Comparison of ENCODE assay signal across 9 mouse cellular contexts in genomic region chr13:29356158-29356485, GRCm38 (mm10).
DNase-seq lines count a peak whose midpoint lies in the region; ATAC-seq and TF ChIP-seq lines count a peak whose summit lies in the region.
"Had no signal": no experiment of that assay in that cellular context is flagged by ENCODE, and none has a peak within 500 bp of the region (broad histone marks: within the 10 kb centered on the region; RNA-seq: fewer than 3 reads in every experiment).

No protein-coding gene starts in this region.

- no peaks in the 10 kb centered on the region for H3K36me3 ChIP-seq in heart, embryonic 13.5 days
- H3K36me3 ChIP-seq in limb, embryonic 11.5 days (ENCODE audit: control insufficient read depth, insufficient read depth, low read length) = no peaks in the 10 kb centered on the region
- no peaks in the 10 kb centered on the region; the same call in 1 of the 2 replicates for H3K36me3 ChIP-seq in intestine, postnatal 0 days (ENCODE audit: control insufficient read depth, insufficient read depth)

- H3K4me2 ChIP-seq in heart, embryonic 13.5 days = peak overlapping the region; percentile 38
- H3K4me2 ChIP-seq in limb, embryonic 11.5 days (ENCODE audit: low read depth, severe bottlenecking) = peak overlapping the region; percentile 1
- no peak overlapping the region for H3K4me2 ChIP-seq in intestine, postnatal 0 days (replicated peaks; ENCODE audit: low read depth)

- H3K4me1 ChIP-seq in heart, embryonic 13.5 days = peaks cover 41% of the 10 kb centered on the region
- H3K4me1 ChIP-seq in limb, embryonic 11.5 days (ENCODE audit: control insufficient read depth, insufficient read depth, low read length) = peaks cover 20% of the 10 kb centered on the region
- H3K4me1 ChIP-seq in intestine, postnatal 0 days (replicated peaks; ENCODE audit: control insufficient read depth, insufficient read depth, low read length) = no peaks in the 10 kb centered on the region

- peak; percentile 94 for DNase-seq in heart, adult 11 months
- no peak for DNase-seq in heart, postnatal 25 days (ENCODE audit: low spot score)
- DNase-seq in cerebellum, postnatal 36 days = peak; percentile 20 to 27
- peak; percentile 63 for DNase-seq in limb, embryonic 11.5 days (ENCODE audit: low spot score)
- DNase-seq in gastrocnemius, postnatal 25 days = no peak
- no peak for DNase-seq in ovary, postnatal 36 days (ENCODE audit: low spot score)
- DNase-seq: lung, postnatal 36 days had no signal

- no peak for TF ChIP-seq CTCF in intestine, postnatal 0 days (IDR thresholded peaks at IDR 0.05; ENCODE audit: low read depth)

- 0 out of 2 replicates have a peak overlapping the region, but pooled peaks have one; percentile 34 for H3K27ac ChIP-seq in heart, embryonic 13.5 days (replicated peaks)
- H3K27ac ChIP-seq in limb, embryonic 11.5 days (replicated peaks; ENCODE audit: low read depth, low read length) = peak overlapping the region; percentile 66
- H3K27ac ChIP-seq in intestine, postnatal 0 days (ENCODE audit: low read depth, low read length) = no peak overlapping the region

- 29% methylated on average over 10 of the region's 10 CpGs for WGBS in heart, embryonic 13.5 days
- 18% methylated on average over 10 of the region's 10 CpGs for WGBS in limb, embryonic 11.5 days
- 69% methylated on average over 10 of the region's 10 CpGs for WGBS in intestine, postnatal 0 days

- no peaks in the 10 kb centered on the region for H3K27me3 ChIP-seq in heart, embryonic 13.5 days (replicated peaks)
- no peaks in the 10 kb centered on the region for H3K27me3 ChIP-seq in limb, embryonic 11.5 days (ENCODE audit: control insufficient read depth, insufficient read depth, low read length)
- no peaks in the 10 kb centered on the region for H3K27me3 ChIP-seq in intestine, postnatal 0 days (replicated peaks; ENCODE audit: control insufficient read depth, insufficient read depth, low read length)

- H3K9me3 ChIP-seq in heart, embryonic 13.5 days = peaks cover 4% of the 10 kb centered on the region; the same call in 1 of the 2 replicates
- H3K9me3 ChIP-seq in limb, embryonic 11.5 days (ENCODE audit: control insufficient read depth, low read length) = no peaks in the 10 kb centered on the region
- no peaks in the 10 kb centered on the region for H3K9me3 ChIP-seq in intestine, postnatal 0 days (ENCODE audit: control insufficient read depth)

- no peak overlapping the region for H3K4me3 ChIP-seq in heart, embryonic 13.5 days
- H3K4me3 ChIP-seq in limb, embryonic 11.5 days (ENCODE audit: low read depth, low read length) = no peak overlapping the region
- no peak overlapping the region for H3K4me3 ChIP-seq in intestine, postnatal 0 days (ENCODE audit: low read depth, low read length)

- peak overlapping the region; percentile 54; the same call in 1 of the 2 replicates for H3K9ac ChIP-seq in heart, embryonic 13.5 days
- no peak overlapping the region for H3K9ac ChIP-seq in limb, embryonic 11.5 days (ENCODE audit: low read length)
- H3K9ac ChIP-seq in intestine, postnatal 0 days (ENCODE audit: low read depth, low read length) = no peak overlapping the region

- ATAC-seq in heart, embryonic 13.5 days (ENCODE audit: extremely low read depth, insufficient number of reproducible peaks, low FRiP score, low TSS enrichment) = no peak
- no peak for ATAC-seq in limb, embryonic 11.5 days (ENCODE audit: insufficient number of reproducible peaks, low FRiP score, low TSS enrichment, low read depth)
- no peak for ATAC-seq in intestine, postnatal 0 days

- intact Hi-C loops in heart, postnatal 25 days (cut with DNase I) = no loop called here

Comparison
In these comparisons a context has a peak if more than half of its experiments do, and no peak if none do; other contexts are left out.
1. DNase-seq: peak in heart, adult 11 months (single experiment), cerebellum, postnatal 36 days (2 of 2) and limb, embryonic 11.5 days (single experiment); none in heart, postnatal 25 days (single experiment), gastrocnemius, postnatal 25 days (single experiment) and ovary, postnatal 36 days (single experiment).